Mouse (Mus musculus) lung, postnatal 0 days (tissue): Measurements from ENCODE around the gene Kif2c. TPM values are rescaled to one million over a fixed set of nuclear protein-coding genes. Genes with fewer than 3 reads are reported as not detected.
A peak's percentile ranks its signal among the peaks of the same experiment; 100 is the strongest.

ENCODE experiments used
- ATAC-seq: fragments of 200-750 bp; cut with Nextera tagmentation; 2 replicates; pipeline ENCODE4 v1.8.0; 2017; ENCODE audit warnings: moderate library complexity
- DNase-seq: peaks from one replicate; pipeline ENCODE4 v3.0.0-alpha.2; 2016; ENCODE audit warnings: low spot score
- H3K27ac ChIP-seq: fragments of 300-500 bp; sonication (generic); 2 replicates; pipeline ENCODE4 v1.5.1; 2014; ENCODE audit warnings: antibody characterized with exemption, mild to moderate bottlenecking, low read length, mixed read lengths
- H3K27me3 ChIP-seq: fragments of 300-500 bp; sonication (generic); replicated peaks from 2 replicates; pipeline ENCODE4 v1.6.1; 2014; ENCODE audit warnings: low read length, mixed read lengths; ENCODE audit not compliant: insufficient read depth
- H3K36me3 ChIP-seq: fragments of 300-500 bp; sonication (generic); 2 replicates; pipeline ENCODE4 v1.6.1; 2014; ENCODE audit warnings: low read length, mixed read lengths; ENCODE audit not compliant: insufficient read depth
- H3K4me1 ChIP-seq: fragments of 300-500 bp; sonication (generic); 2 replicates; pipeline ENCODE4 v1.6.1; 2014; ENCODE audit warnings: antibody characterized with exemption, low read depth, low read length, mixed read lengths; ENCODE audit not compliant: insufficient read depth
- H3K4me2 ChIP-seq: fragments of 300-500 bp; sonication (generic); replicated peaks from 2 replicates; pipeline ENCODE4 v1.6.1; 2014; ENCODE audit warnings: low read depth, mild to moderate bottlenecking, low read length, moderate library complexity, mixed read lengths
- H3K4me3 ChIP-seq: fragments of 300-500 bp; sonication (generic); 2 replicates; pipeline ENCODE4 v1.5.1; 2014; ENCODE audit warnings: low read depth, low read length
- H3K9ac ChIP-seq: fragments of 300-500 bp; sonication (generic); replicated peaks from 2 replicates; pipeline ENCODE4 v1.6.1; 2014; ENCODE audit warnings: low read depth, mild to moderate bottlenecking
- H3K9me3 ChIP-seq: fragments of 300-500 bp; sonication (generic); 2 replicates; pipeline ENCODE4 v1.6.1; 2016; ENCODE audit warnings: low read length, mixed read lengths
- CTCF ChIP-seq: IDR thresholded peaks from 2 replicates; pipeline ENCODE4 v1.5.1; 2016; ENCODE audit warnings: antibody characterized with exemption, mild to moderate bottlenecking
- EP300 ChIP-seq: IDR thresholded peaks from 2 replicates; pipeline ENCODE4 v1.6.1; 2016; ENCODE audit warnings: antibody characterized with exemption, mild to moderate bottlenecking, control low read depth
- WGBS: fragments of 180-500 bp; shearing (Covaris S2); extraction: QIAGEN DNeasy Blood & Tissue Kit; methylation state at CpG from one replicate; pipeline ENCODE4 v1.1.7; 2014; 5-methylcytosine and 5-hydroxymethylcytosine counted together
- polyA plus RNA-seq: library from polyadenylated mRNA; unstranded; fragments of >200 nt; fragmentation: Nextera tagmentation; extraction: Ambion mirVana; gene quantifications from 2 replicates; pipeline ENCODE4 v1.2.1, GENCODE M21; 2015

The Kif2c gene
- polyA plus RNA-seq, 1 experiment from 2014 or later = 2.0 TPM

DNA sequence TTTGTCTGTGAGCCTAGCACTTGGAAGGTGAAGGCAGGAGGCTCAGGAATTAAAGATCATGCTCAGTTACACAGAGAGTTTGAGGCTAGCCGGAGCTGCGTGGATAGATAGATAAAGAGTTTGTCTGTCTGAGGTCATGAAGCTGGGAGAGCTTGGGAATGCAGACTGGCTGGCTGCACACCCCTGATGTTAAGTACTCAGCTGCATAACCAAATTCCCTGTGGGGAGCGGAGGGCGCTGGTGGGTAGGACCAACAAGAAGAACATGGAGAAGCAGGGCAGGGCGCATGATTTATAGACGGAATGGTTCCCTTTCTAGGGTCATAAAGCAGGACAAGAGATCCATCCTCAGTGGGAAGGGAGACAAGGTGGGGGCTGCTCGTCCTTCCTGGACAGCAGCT, 39.4 kb downstream of the Kif2c start:
- H3K4me2 ChIP-seq = no peak overlapping the region
- no peak overlapping the region for H3K4me3 ChIP-seq
- H3K27me3 ChIP-seq = no peaks in the 10 kb centered on the region
- no peaks in the 10 kb centered on the region for H3K4me1 ChIP-seq
- ATAC-seq (no peak), DNase-seq (no peak)
- H3K27ac ChIP-seq = no peak overlapping the region
- WGBS = 49% methylated on average over 7 of the region's 7 CpGs
- no peaks in the 10 kb centered on the region for H3K36me3 ChIP-seq
- no peak for TF ChIP-seq EP300
- TF ChIP-seq CTCF = no peak
- no peak overlapping the region for H3K9ac ChIP-seq
- no peaks in the 10 kb centered on the region for H3K9me3 ChIP-seq

DNA sequence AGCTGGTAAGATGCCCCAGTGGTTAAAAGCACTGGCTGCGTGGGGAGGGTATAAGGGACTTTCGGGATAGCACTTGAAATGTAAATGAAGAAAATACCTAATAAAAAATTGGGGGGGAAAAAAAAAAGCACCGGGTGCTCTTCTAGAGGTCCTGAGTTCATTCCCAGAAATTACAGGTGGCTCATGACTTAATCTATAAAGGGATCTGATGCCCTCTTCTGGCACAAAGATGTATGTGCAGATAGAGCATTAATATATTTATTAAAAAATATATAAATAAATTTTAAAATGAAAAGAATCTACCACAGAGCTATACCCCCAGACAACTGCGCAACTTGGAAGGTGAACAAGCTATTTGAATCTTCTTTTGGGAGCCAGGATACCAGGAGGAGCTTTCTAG, 41.8 kb downstream of the Kif2c start:
- Histone ChIP-seq H3K9me3 (no peaks in the 10 kb centered on the region), H3K27ac (no peak overlapping the region), H3K4me3 (no peak overlapping the region), H3K9ac (no peak overlapping the region), H3K4me1 (no peaks in the 10 kb centered on the region), H3K36me3 (no peaks in the 10 kb centered on the region), H3K4me2 (no peak overlapping the region), H3K27me3 (no peaks in the 10 kb centered on the region)
- DNase-seq (peak; percentile 68), ATAC-seq (no peak)
- TF ChIP-seq EP300 (no peak), CTCF (peak; percentile 53)
- 36% methylated on average over 4 of the region's 4 CpGs for WGBS

DNA sequence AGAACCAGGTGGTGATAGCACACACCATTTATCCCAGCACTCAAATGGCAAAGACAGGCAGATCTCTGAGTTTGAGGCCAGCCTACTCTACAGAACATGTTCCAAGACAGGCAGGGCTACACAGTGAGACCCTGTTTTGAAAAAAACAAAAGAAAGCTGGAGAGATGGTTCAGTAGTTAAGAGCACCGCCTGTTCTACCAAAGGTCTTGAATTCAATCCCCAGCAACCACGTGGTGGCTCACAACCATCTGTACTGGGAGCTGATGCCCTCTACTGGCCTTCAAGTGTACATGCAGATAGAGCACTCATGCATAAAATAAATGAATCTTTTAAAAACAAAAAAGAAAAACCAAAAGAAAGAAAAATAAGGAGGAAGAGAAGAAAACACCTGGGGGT, 43.2 kb downstream of the Kif2c start:
- no peak overlapping the region for H3K4me3 ChIP-seq
- no peak overlapping the region for H3K27ac ChIP-seq
- 1% methylated on average over 2 of the region's 2 CpGs for WGBS
- DNase-seq (peak; percentile 73), ATAC-seq (peak; percentile 35; the same call in 1 of the 2 replicates)
- H3K9me3 ChIP-seq = no peaks in the 10 kb centered on the region
- no peak overlapping the region for H3K9ac ChIP-seq
- no peaks in the 10 kb centered on the region; the same call in 1 of the 2 replicates for H3K4me1 ChIP-seq
- no peaks in the 10 kb centered on the region for H3K36me3 ChIP-seq
- TF ChIP-seq EP300 = no peak
- TF ChIP-seq CTCF = peak; percentile 83
- H3K4me2 ChIP-seq = no peak overlapping the region
- H3K27me3 ChIP-seq = no peaks in the 10 kb centered on the region

DNA sequence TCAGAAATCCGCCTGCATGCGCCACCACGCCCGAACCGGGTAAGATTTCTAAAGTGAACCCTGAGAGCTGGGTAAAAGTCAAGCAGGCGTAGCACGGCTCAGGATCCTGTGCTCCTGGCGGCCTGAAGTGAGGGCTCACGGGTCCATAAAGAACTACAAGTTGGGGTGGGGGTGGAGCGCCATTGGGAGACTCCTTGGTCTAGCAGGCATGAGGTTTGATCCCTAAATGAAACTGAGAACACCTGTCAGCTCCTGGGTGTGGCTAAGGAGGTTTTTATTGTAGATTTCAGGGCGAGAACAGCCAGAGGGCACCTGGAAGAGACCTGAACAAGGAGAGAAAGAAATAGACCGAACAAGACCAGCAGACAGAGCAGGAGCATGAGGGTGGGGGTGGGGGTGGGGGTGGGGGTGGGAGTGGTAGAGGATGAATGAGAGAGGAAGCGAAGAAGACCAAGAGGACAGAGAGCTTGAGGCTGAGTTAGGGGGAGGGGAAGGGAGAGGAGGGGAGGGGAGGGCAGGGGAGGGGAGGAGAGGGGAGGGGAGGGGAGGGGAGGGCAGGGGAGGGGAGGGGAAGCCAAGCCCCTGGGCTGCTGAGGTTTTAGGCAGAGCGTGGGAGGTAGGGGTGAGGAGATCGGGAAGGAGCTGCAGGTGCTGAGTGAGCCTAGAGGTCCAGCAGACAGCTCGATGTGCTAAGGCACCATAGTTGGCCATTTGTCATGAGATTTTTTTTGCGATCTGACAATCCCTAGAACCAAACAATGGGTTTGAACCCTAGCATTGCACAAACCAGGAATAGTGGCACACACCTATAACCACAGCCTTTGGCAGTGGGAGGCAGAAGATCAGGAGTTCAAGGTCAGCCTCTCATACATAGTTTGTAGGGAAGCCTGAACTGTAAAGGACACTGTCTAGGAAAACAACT, 43.9 kb downstream of the Kif2c start:
- Histone ChIP-seq H3K4me1 (no peaks in the 10 kb centered on the region; the same call in 1 of the 2 replicates), H3K9ac (no peak overlapping the region), H3K4me3 (no peak overlapping the region), H3K36me3 (no peaks in the 10 kb centered on the region), H3K9me3 (no peaks in the 10 kb centered on the region), H3K4me2 (no peak overlapping the region), H3K27me3 (no peaks in the 10 kb centered on the region), H3K27ac (no peak overlapping the region)
- TF ChIP-seq CTCF (no peak), EP300 (no peak)
- DNase-seq (no peak), ATAC-seq (no peak)
- WGBS = 63% methylated on average over 16 of the region's 17 CpGs

DNA sequence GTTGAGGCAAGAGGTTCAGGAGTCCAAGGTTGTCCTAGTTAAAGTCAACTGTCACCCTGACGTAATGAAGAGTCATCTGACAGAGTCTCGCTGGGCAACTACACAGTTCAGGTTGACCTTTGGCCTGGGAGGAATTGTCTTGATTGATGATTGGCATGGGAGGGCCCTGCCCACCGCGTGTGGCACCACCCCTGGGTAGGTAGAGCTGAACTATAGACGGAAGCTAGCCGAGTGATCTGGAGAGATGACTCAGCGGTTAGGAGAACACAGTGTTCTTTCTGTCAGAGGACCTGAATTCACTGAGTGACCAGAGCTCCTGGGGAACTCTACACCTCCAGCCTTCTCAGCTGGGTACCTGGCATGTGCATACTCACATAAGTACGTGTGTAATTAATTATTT, 46.4 kb downstream of the Kif2c start:
- H3K27ac ChIP-seq = peak overlapping the region; percentile 69
- TF ChIP-seq CTCF (no peak), EP300 (peak; percentile 88)
- DNase-seq (peak; percentile 86), ATAC-seq (peak; percentile 68)
- no peaks in the 10 kb centered on the region for H3K27me3 ChIP-seq
- H3K9ac ChIP-seq = no peak overlapping the region
- no peak overlapping the region for H3K4me2 ChIP-seq
- H3K4me3 ChIP-seq = no peak overlapping the region
- H3K36me3 ChIP-seq = no peaks in the 10 kb centered on the region
- 18% methylated on average over 8 of the region's 8 CpGs for WGBS
- H3K4me1 ChIP-seq = peaks cover 3% of the 10 kb centered on the region
- H3K9me3 ChIP-seq = no peaks in the 10 kb centered on the region

DNA sequence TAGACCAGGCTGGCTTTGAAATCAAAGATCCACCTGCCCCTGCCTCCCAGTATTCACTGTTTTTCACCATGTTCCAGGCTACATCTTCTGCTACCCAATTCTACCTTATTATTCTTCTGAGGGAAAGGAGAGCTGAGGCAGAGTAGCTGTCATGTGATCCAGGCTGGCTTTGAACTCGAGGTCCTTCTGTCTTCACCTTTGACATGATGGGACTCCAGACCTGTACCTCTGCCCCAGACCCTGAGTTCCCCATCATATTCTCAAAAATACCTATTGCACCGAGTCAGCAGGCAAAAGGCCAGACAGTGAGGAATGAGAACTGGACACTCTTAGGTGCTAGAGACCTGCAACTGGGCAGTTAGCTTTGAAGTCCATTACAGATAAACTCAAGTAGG, 47.8 kb downstream of the Kif2c start:
- H3K27ac ChIP-seq = no peak overlapping the region
- ATAC-seq (no peak), DNase-seq (no peak)
- WGBS = 13% methylated on average over 2 of the region's 2 CpGs
- no peaks in the 10 kb centered on the region for H3K9me3 ChIP-seq
- peaks cover 3% of the 10 kb centered on the region for H3K4me1 ChIP-seq
- H3K36me3 ChIP-seq = no peaks in the 10 kb centered on the region
- H3K9ac ChIP-seq = no peak overlapping the region
- TF ChIP-seq EP300 (no peak), CTCF (no peak)
- no peaks in the 10 kb centered on the region for H3K27me3 ChIP-seq
- no peak overlapping the region for H3K4me2 ChIP-seq
- H3K4me3 ChIP-seq = no peak overlapping the region
